30 mouse cellular contexts compared by ENCODE assay signal in genomic region chr1:165489197-165489596, GRCm38 (mm10). TPM values are rescaled to one million over a fixed set of nuclear protein-coding genes. Genes with fewer than 3 reads are reported as not detected.
A peak's percentile ranks its signal among the peaks of the same experiment; 100 is the strongest.
DNase-seq lines count a peak whose midpoint lies in the region; ATAC-seq and TF ChIP-seq lines count a peak whose summit lies in the region.
"Had no signal": no experiment of that assay in that cellular context is flagged by ENCODE, and none has a peak within 500 bp of the region (broad histone marks: within the 10 kb centered on the region; RNA-seq: fewer than 3 reads in every experiment).

No protein-coding gene starts in this region.

- ATAC-seq in common myeloid progenitor, adult 5-6 weeks (replicated peaks; ENCODE audit: low read depth, poor library complexity, severe bottlenecking): peak; percentile 68; the same call in 1 of the 2 replicates
- ATAC-seq in hematopoietic stem cell, adult 5-6 weeks (replicated peaks in 1 of 2; ENCODE audit: insufficient read depth in 1 of 2, low FRiP score in 2 of 2, low TSS enrichment in 1 of 2, low read depth in 1 of 2, poor library complexity in 2 of 2, severe bottlenecking in 2 of 2): peak; percentile 32 to 54; a peak in 1 of 4 replicates
- no peak for ATAC-seq in hindbrain, embryonic 11.5 days (ENCODE audit: low FRiP score)
- ATAC-seq in midbrain, postnatal 0 days (ENCODE audit: low FRiP score): no peak
- ATAC-seq: activated CD4-positive, CD25-positive, alpha-beta regulatory T cell, adult 4 months; CD4-positive, CD25-positive, alpha-beta regulatory T cell, adult 4 months; forebrain, embryonic 13.5 days; forebrain, embryonic 15.5 days; forebrain, postnatal 0 days; Patski had no signal

- H3K4me3 ChIP-seq in megakaryocyte, embryonic 14.5 days (replicated peaks): peak overlapping the region; percentile 20
- H3K4me3 ChIP-seq in hindbrain, embryonic 11.5 days (ENCODE audit: low read depth, low read length): no peak overlapping the region
- no peak overlapping the region for H3K4me3 ChIP-seq in thymus, adult 2 months (ENCODE audit: control insufficient read depth, insufficient read depth, low read length)
- H3K4me3 ChIP-seq in midbrain, postnatal 0 days (ENCODE audit: low read depth, low read length): no peak overlapping the region
- H3K4me3 ChIP-seq: embryonic facial prominence, embryonic 13.5 days; embryonic facial prominence, embryonic 15.5 days; erythroblast, embryonic 14.5 days; forebrain, embryonic 10.5 days; forebrain, embryonic 13.5 days; forebrain, embryonic 15.5 days had no signal

- H3K4me1 ChIP-seq in megakaryocyte, embryonic 14.5 days: peaks cover 19% of the 10 kb centered on the region
- H3K4me1 ChIP-seq in hindbrain, embryonic 11.5 days (replicated peaks; ENCODE audit: control insufficient read depth, insufficient read depth, low read length): no peaks in the 10 kb centered on the region
- no peaks in the 10 kb centered on the region for H3K4me1 ChIP-seq in thymus, adult 2 months (replicated peaks; ENCODE audit: control insufficient read depth, insufficient read depth, low read length)
- H3K4me1 ChIP-seq in midbrain, postnatal 0 days (ENCODE audit: insufficient read depth, low read length): no peaks in the 10 kb centered on the region
- H3K4me1 ChIP-seq: embryonic facial prominence, embryonic 13.5 days; embryonic facial prominence, embryonic 15.5 days; forebrain, embryonic 10.5 days; forebrain, embryonic 13.5 days; forebrain, embryonic 15.5 days had no signal

- TF ChIP-seq CTCF in thymus, adult 2 months (IDR thresholded peaks at IDR 0.05; ENCODE audit: borderline replicate concordance, control insufficient read depth, extremely low read depth, insufficient read depth, low read length, poor library complexity): no peak
- no peak for TF ChIP-seq CTCF in midbrain, postnatal 0 days (IDR thresholded peaks at IDR 0.05)

- H3K9me3 ChIP-seq in megakaryocyte, embryonic 14.5 days: no peaks in the 10 kb centered on the region
- no peaks in the 10 kb centered on the region for H3K9me3 ChIP-seq in hindbrain, embryonic 11.5 days (ENCODE audit: control insufficient read depth, low read length)
- H3K9me3 ChIP-seq in midbrain, postnatal 0 days (ENCODE audit: low read length): no peaks in the 10 kb centered on the region
- H3K9me3 ChIP-seq: embryonic facial prominence, embryonic 13.5 days; embryonic facial prominence, embryonic 15.5 days; forebrain, embryonic 10.5 days; forebrain, embryonic 13.5 days; forebrain, embryonic 15.5 days; G1E had no signal

- WGBS in hindbrain, embryonic 11.5 days: 89% methylated on average over 4 of the region's 4 CpGs
- WGBS in thymus, adult 2 months: 76% methylated on average over 4 of the region's 4 CpGs
- WGBS in midbrain, postnatal 0 days: 91% methylated on average over 4 of the region's 4 CpGs

- no peak overlapping the region for H3K9ac ChIP-seq in hindbrain, embryonic 11.5 days (ENCODE audit: low read depth, low read length)
- no peak overlapping the region for H3K9ac ChIP-seq in midbrain, postnatal 0 days (replicated peaks; ENCODE audit: low read length, poor library complexity, severe bottlenecking)
- H3K9ac ChIP-seq: embryonic facial prominence, embryonic 13.5 days; embryonic facial prominence, embryonic 15.5 days; forebrain, embryonic 13.5 days; forebrain, embryonic 15.5 days; forebrain, postnatal 0 days had no signal

- H3K27me3 ChIP-seq in megakaryocyte, embryonic 14.5 days (replicated peaks): peaks cover 4% of the 10 kb centered on the region
- no peaks in the 10 kb centered on the region for H3K27me3 ChIP-seq in hindbrain, embryonic 11.5 days (ENCODE audit: control insufficient read depth, insufficient read depth, low read length)
- H3K27me3 ChIP-seq in thymus, adult 2 months (ENCODE audit: control insufficient read depth, insufficient read depth, low read length): no peaks in the 10 kb centered on the region
- no peaks in the 10 kb centered on the region for H3K27me3 ChIP-seq in midbrain, postnatal 0 days (ENCODE audit: insufficient read depth, low read length)
- H3K27me3 ChIP-seq: CH12.LX; embryonic facial prominence, embryonic 13.5 days; embryonic facial prominence, embryonic 15.5 days; forebrain, embryonic 13.5 days; forebrain, embryonic 15.5 days; Patski had no signal

- DNase-seq in hindbrain, embryonic 11.5 days (ENCODE audit: low spot score): no peak
- no peak for DNase-seq in spleen, postnatal 14 days (ENCODE audit: low spot score in 2 of 2)
- no peak for DNase-seq in thymus, adult 2 months
- no peak for DNase-seq in midbrain, postnatal 0 days (ENCODE audit: low spot score)
- DNase-seq: adrenal gland, adult 8-10 months; adrenal gland, postnatal 14 days; adrenal gland, postnatal 36 days; B cell, adult 2 months; cerebellum, adult 11-12 months; cerebellum, adult 2 months; cerebellum, adult 9-10 months; cerebellum, postnatal 10 days; cerebellum, postnatal 25 days; embryo, embryonic 11 days; forebrain, postnatal 0 days had no signal

- no peak overlapping the region for H3K27ac ChIP-seq in hindbrain, embryonic 11.5 days (ENCODE audit: low read depth, low read length)
- H3K27ac ChIP-seq in thymus, adult 2 months (ENCODE audit: control insufficient read depth, insufficient read depth, low read length): no peak overlapping the region
- no peak overlapping the region for H3K27ac ChIP-seq in midbrain, postnatal 0 days (ENCODE audit: low read depth, low read length)
- H3K27ac ChIP-seq: embryonic facial prominence, embryonic 13.5 days; embryonic facial prominence, embryonic 15.5 days; forebrain, embryonic 10.5 days; forebrain, embryonic 13.5 days; forebrain, embryonic 15.5 days had no signal

- H3K4me2 ChIP-seq in hindbrain, embryonic 11.5 days (replicated peaks; ENCODE audit: low read depth, low read length): no peak overlapping the region
- H3K4me2 ChIP-seq in midbrain, postnatal 0 days (ENCODE audit: low read depth, low read length, poor library complexity, severe bottlenecking): no peak overlapping the region
- H3K4me2 ChIP-seq: embryonic facial prominence, embryonic 13.5 days; embryonic facial prominence, embryonic 15.5 days; forebrain, embryonic 13.5 days; forebrain, embryonic 15.5 days had no signal

- TF ChIP-seq POLR2A in thymus, adult 2 months (IDR thresholded peaks at IDR 0.05; ENCODE audit: control insufficient read depth, extremely low read depth, insufficient read depth, low read length, poor library complexity): no peak

- H3K36me3 ChIP-seq in megakaryocyte, embryonic 14.5 days (replicated peaks; ENCODE audit: low read length): no peaks in the 10 kb centered on the region
- no peaks in the 10 kb centered on the region for H3K36me3 ChIP-seq in hindbrain, embryonic 11.5 days (ENCODE audit: control insufficient read depth, insufficient read depth, low read length)
- H3K36me3 ChIP-seq in thymus, adult 2 months (ENCODE audit: control insufficient read depth, insufficient read depth, low read length): no peaks in the 10 kb centered on the region
- 0 out of 2 replicates have a peak, but pooled peaks cover 4% of the 10 kb centered on the region for H3K36me3 ChIP-seq in midbrain, postnatal 0 days (ENCODE audit: insufficient read depth, low read length)
- H3K36me3 ChIP-seq: embryonic facial prominence, embryonic 13.5 days; embryonic facial prominence, embryonic 15.5 days; forebrain, embryonic 10.5 days had no signal

RNA-seq across cellular contexts. Expression of gene Adcy10, which starts 4.2 kb away (rescaled TPM):
- total RNA-seq in common myeloid progenitor, adult 5-6 weeks (2017): not detected in 2 replicates
- total RNA-seq in hematopoietic stem cell, adult 5-6 weeks (2017): not detected in 2 replicates
- polyA plus RNA-seq in megakaryocyte, embryonic 14.5 days (2012; ENCODE audit: insufficient read depth, low replicate concordance): not detected in 2 replicates
- polyA plus RNA-seq in hindbrain, embryonic 11.5 days (2014; fragmentation: Nextera tagmentation; extraction: Ambion mirVana): 0.04 and 0.15 TPM in 2 replicates
- 0.18 and 0.27 TPM in 2 replicates for polyA plus RNA-seq in thymus, adult 2 months (2012; rRNA removed)
- not detected in 2 replicates for total RNA-seq in midbrain, postnatal 0 days (2014; rRNA removed)
- polyA plus RNA-seq in midbrain, postnatal 0 days (2015; fragmentation: Nextera tagmentation; extraction: Ambion mirVana): 0.27 and 0.64 TPM in 2 replicates
- total RNA-seq: forebrain, postnatal 0 days had no signal
- polyA plus RNA-seq: embryonic facial prominence, embryonic 11.5 days; embryonic facial prominence, embryonic 15.5 days; erythroblast, embryonic 14.5 days; G1E had no signal

RNA-seq across cellular contexts. Expression of gene Mpc2, which starts 28.8 kb away (rescaled TPM):
- 63.1 and 72.4 TPM in 2 replicates for total RNA-seq in common myeloid progenitor, adult 5-6 weeks (2017)
- total RNA-seq in hematopoietic stem cell, adult 5-6 weeks (2017): 77.5 and 113 TPM in 2 replicates
- 156 and 160 TPM in 2 replicates for polyA plus RNA-seq in megakaryocyte, embryonic 14.5 days (2012; ENCODE audit: insufficient read depth, low replicate concordance)
- 127 and 129 TPM in 2 replicates for polyA plus RNA-seq in hindbrain, embryonic 11.5 days (2014; fragmentation: Nextera tagmentation; extraction: Ambion mirVana)
- polyA plus RNA-seq in thymus, adult 2 months (2012; rRNA removed): 63.8 and 68.5 TPM in 2 replicates
- total RNA-seq in midbrain, postnatal 0 days (2014; rRNA removed): 110 and 130 TPM in 2 replicates
- polyA plus RNA-seq in midbrain, postnatal 0 days (2015; fragmentation: Nextera tagmentation; extraction: Ambion mirVana): 267 and 274 TPM in 2 replicates

RNA-seq across cellular contexts. Expression of gene Dcaf6, which starts 28.9 kb away (rescaled TPM):
- total RNA-seq in common myeloid progenitor, adult 5-6 weeks (2017): 13.2 and 14.7 TPM in 2 replicates
- 19.1 and 19.9 TPM in 2 replicates for total RNA-seq in hematopoietic stem cell, adult 5-6 weeks (2017)
- polyA plus RNA-seq in megakaryocyte, embryonic 14.5 days (2012; ENCODE audit: insufficient read depth, low replicate concordance): 9.9 and 18.0 TPM in 2 replicates
- 11.8 and 11.9 TPM in 2 replicates for polyA plus RNA-seq in hindbrain, embryonic 11.5 days (2014; fragmentation: Nextera tagmentation; extraction: Ambion mirVana)
- polyA plus RNA-seq in thymus, adult 2 months (2012; rRNA removed): 23.4 and 25.5 TPM in 2 replicates
- total RNA-seq in midbrain, postnatal 0 days (2014; rRNA removed): 38.4 and 44.8 TPM in 2 replicates
- 18.7 and 19.9 TPM in 2 replicates for polyA plus RNA-seq in midbrain, postnatal 0 days (2015; fragmentation: Nextera tagmentation; extraction: Ambion mirVana)

Comparison
In these comparisons a context has a peak if more than half of its experiments do, and no peak if none do; other contexts are left out.
1. ATAC-seq: peak in common myeloid progenitor, adult 5-6 weeks (single experiment) and hematopoietic stem cell, adult 5-6 weeks (2 of 2); none in hindbrain, embryonic 11.5 days (single experiment) and midbrain, postnatal 0 days (single experiment).